Mouse (Mus musculus) stomach, embryonic 16.5 days (tissue): ENCODE measurements around the gene Rnpep. TPM values are rescaled to one million over a fixed set of nuclear protein-coding genes. Genes with fewer than 3 reads are reported as not detected.

Source experiments
- ATAC-seq: fragments of 200-750 bp; cut with Nextera tagmentation; 2 replicates; pipeline ENCODE4 v1.8.0; 2017; ENCODE audit warnings: moderate number of reproducible peaks, moderate TSS enrichment; ENCODE audit not compliant: insufficient read depth, low FRiP score
- H3K27ac ChIP-seq: fragments of 300-500 bp; sonication (generic); 2 replicates; pipeline ENCODE4 v1.5.1; 2014; ENCODE audit warnings: low read length
- H3K27me3 ChIP-seq: fragments of 300-500 bp; sonication (generic); 2 replicates; pipeline ENCODE4 v1.6.1; 2014; ENCODE audit warnings: low read length, control low read depth, mixed read lengths; ENCODE audit not compliant: control insufficient read depth, insufficient read depth
- H3K36me3 ChIP-seq: fragments of 300-500 bp; sonication (generic); 2 replicates; pipeline ENCODE4 v1.6.1; 2014; ENCODE audit warnings: low read length; ENCODE audit not compliant: control insufficient read depth, insufficient read depth
- H3K4me1 ChIP-seq: fragments of 300-500 bp; sonication (generic); 2 replicates; pipeline ENCODE4 v1.6.1; 2014; ENCODE audit warnings: low read length, control low read depth, mixed read lengths; ENCODE audit not compliant: control insufficient read depth, insufficient read depth
- H3K4me2 ChIP-seq: fragments of 300-500 bp; sonication (generic); 2 replicates; pipeline ENCODE4 v1.6.1; 2014; ENCODE audit warnings: low read depth, low read length, mixed read lengths
- H3K4me3 ChIP-seq: fragments of 300-500 bp; sonication (generic); replicated peaks from 2 replicates; pipeline ENCODE4 v1.5.1; 2014; ENCODE audit warnings: mild to moderate bottlenecking, low read length
- H3K9ac ChIP-seq: fragments of 300-500 bp; sonication (generic); 2 replicates; pipeline ENCODE4 v1.6.1; 2014; ENCODE audit warnings: low read length
- H3K9me3 ChIP-seq: fragments of 300-500 bp; sonication (generic); replicated peaks from 2 replicates; pipeline ENCODE4 v1.6.1; 2016; ENCODE audit warnings: low read length, control low read depth; ENCODE audit not compliant: control insufficient read depth
- WGBS: fragments of 180-500 bp; shearing (Covaris S2); extraction: QIAGEN DNeasy Blood & Tissue Kit; methylation state at CpG from one replicate; pipeline ENCODE4 v1.1.7; 2014; 5-methylcytosine and 5-hydroxymethylcytosine counted together
- polyA plus RNA-seq: library from polyadenylated mRNA; unstranded; fragments of >200 nt; fragmentation: Nextera tagmentation; extraction: Ambion mirVana; gene quantifications from 2 replicates; pipeline ENCODE4 v1.2.1, GENCODE M21; 2015

Rnpep gene
- polyA plus RNA-seq, 1 experiment from 2014 or later, result 131 TPM

DNA sequence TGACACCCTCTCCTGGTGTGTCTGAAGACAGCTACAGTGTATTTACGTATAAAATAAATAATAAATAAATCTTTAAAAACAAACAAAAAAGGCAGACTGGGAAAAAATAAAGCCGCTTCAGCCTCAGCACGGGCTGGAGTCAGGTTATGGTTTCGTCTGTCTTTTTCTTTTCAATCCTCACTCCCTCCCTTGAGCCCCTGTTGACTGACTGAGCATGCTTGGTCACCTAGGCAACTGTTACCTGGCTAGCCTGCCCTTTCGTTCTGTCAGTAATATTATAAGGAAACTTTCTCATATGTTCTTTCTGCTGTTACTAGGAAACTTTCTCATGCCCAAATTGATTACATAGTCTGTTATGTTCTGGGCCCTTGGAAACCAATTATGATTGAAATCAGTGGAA, 7.0 kb upstream of the Rnpep start:
- Histone ChIP-seq H3K9ac (no peak overlapping the region), H3K4me2 (no peak overlapping the region), H3K9me3 (no peaks in the 10 kb centered on the region), H3K4me3 (no peak overlapping the region), H3K27ac (no peak overlapping the region), H3K4me1 (no peaks in the 10 kb centered on the region), H3K36me3 (peaks cover 1% of the 10 kb centered on the region; the same call in 1 of the 2 replicates), H3K27me3 (no peaks in the 10 kb centered on the region)
- no peak for ATAC-seq
- 75% methylated on average over 5 of the region's 5 CpGs for WGBS

GRCm38 (mm10) chr1:135286311-135286710, 2.4 kb upstream of the Rnpep start:
- Histone ChIP-seq H3K9me3 (no peaks in the 10 kb centered on the region), H3K4me2 (no peak overlapping the region), H3K36me3 (no peaks in the 10 kb centered on the region), H3K27me3 (no peaks in the 10 kb centered on the region), H3K4me3 (no peak overlapping the region), H3K4me1 (0 out of 2 replicates have a peak, but pooled peaks cover 3% of the 10 kb centered on the region), H3K9ac (no peak overlapping the region), H3K27ac (no peak overlapping the region)
- no peak for ATAC-seq
- 72% methylated on average over 2 of the region's 2 CpGs for WGBS

DNA sequence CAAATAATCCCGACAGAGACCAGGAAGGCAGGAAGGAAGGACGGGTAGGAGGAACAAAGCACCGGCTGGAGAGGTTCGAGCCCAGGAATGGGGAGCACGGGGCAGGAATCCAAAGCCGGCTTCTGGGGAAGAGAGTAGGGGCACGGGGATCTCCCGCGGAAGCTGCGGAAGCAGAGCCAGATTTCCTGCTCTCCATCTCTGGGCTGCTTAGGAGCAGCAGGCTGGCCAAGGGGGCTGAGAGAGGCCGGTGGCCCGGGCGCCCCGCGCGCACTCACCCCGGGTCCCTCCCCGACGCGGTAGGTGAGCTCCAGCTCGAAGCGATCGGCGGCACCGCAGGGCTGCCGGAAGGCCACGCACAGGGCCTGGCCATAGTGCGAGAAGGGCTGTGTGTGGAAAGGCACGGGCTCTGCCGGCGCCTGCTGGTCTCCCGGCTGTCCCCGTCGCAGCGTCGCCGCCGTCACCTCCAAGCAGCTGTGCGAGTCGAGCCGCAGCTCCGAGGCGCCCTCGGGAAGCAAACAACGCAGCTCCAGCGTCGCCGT, 528 bp downstream of the Rnpep start:
- peak; percentile 52 for ATAC-seq
- WGBS, result under 1% methylated on average over 48 of the region's 48 CpGs
- H3K27ac ChIP-seq, result peak overlapping the region; percentile 96

DNA sequence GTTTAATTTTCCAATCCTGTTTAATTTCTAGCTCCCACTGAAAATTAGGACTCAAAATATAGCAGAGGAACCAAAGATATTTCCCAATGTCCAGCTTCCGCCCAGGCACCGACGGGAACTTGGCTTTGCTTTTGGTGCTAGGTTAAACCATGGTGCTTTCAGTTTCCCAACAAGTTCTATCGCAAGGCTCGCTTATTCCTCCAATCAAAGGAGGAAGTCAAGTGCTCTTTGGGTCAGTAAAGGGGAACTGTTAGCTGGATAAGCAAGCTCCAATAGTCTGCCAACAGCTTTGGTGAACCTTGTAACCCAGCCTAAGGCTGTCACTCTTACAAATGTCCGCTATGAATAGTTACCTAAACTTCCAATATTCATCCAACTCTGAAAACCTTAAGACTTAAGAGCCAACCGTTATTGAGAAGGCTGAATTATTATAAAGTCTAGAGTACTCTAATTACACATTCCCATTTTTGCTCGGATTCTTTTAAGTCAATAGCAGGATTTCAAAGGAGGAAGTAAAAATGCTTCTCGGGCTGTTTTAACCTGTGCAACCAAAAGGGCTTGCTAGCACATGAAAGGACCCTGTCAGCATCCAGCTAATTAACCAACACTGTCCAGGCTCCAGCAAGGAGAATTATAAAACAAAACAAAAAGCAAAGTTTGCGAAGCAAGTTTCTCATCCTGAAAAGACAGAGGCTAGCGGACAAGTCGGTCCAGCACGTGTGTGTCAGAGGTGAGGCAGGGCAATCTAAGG, 1.2 kb downstream of the Rnpep start:
- no peaks in the 10 kb centered on the region for H3K27me3 ChIP-seq
- peak overlapping the region; percentile 95 for H3K4me3 ChIP-seq
- H3K4me1 ChIP-seq, result peaks cover 10% of the 10 kb centered on the region
- no peaks in the 10 kb centered on the region for H3K9me3 ChIP-seq
- H3K27ac ChIP-seq, result peak overlapping the region; percentile 96
- WGBS, result 27% methylated on average over 13 of the region's 13 CpGs
- H3K4me2 ChIP-seq, result peak overlapping the region; percentile 67
- peaks cover 4% of the 10 kb centered on the region; the same call in 1 of the 2 replicates for H3K36me3 ChIP-seq
- ATAC-seq, result peak; percentile 45; the same call in 1 of the 2 replicates
- H3K9ac ChIP-seq, result peak overlapping the region; percentile 98

More for the DNA sequence above, 528 bp downstream of the Rnpep start:
- Histone ChIP-seq H3K9ac (peak overlapping the region; percentile 98), H3K4me2 (peak overlapping the region; percentile 67), H3K27me3 (no peaks in the 10 kb centered on the region), H3K36me3 (no peaks in the 10 kb centered on the region; the same call in 1 of the 2 replicates), H3K4me1 (peaks cover 10% of the 10 kb centered on the region), H3K4me3 (peak overlapping the region; percentile 95), H3K9me3 (no peaks in the 10 kb centered on the region)

- WGBS, result 94% methylated on average over 17 of the region's 17 CpGs
- peaks cover 10% of the 10 kb centered on the region for H3K4me1 ChIP-seq
- peaks cover 4% of the 10 kb centered on the region; the same call in 1 of the 2 replicates for H3K36me3 ChIP-seq
- no peaks in the 10 kb centered on the region for H3K27me3 ChIP-seq
- H3K4me3 ChIP-seq, result no peak overlapping the region; the same call in 1 of the 2 replicates
- H3K27ac ChIP-seq, result no peak overlapping the region
- H3K9ac ChIP-seq, result no peak overlapping the region
- ATAC-seq, result no peak
- peak overlapping the region; percentile 25 for H3K4me2 ChIP-seq
- no peaks in the 10 kb centered on the region for H3K9me3 ChIP-seq
Measured at GRCm38 (mm10) chr1:135281841-135282240, 2.0 kb downstream of the Rnpep start.

- Histone ChIP-seq H3K27me3 (no peaks in the 10 kb centered on the region), H3K27ac (no peak overlapping the region), H3K9ac (no peak overlapping the region; the same call in 1 of the 2 replicates), H3K9me3 (no peaks in the 10 kb centered on the region), H3K4me2 (peak overlapping the region; percentile 25; the same call in 1 of the 2 replicates), H3K36me3 (peaks cover 10% of the 10 kb centered on the region), H3K4me3 (no peak overlapping the region), H3K4me1 (peaks cover 10% of the 10 kb centered on the region)
- 63% methylated on average over 9 of the region's 9 CpGs for WGBS
- peak; percentile 38; the same call in 1 of the 2 replicates for ATAC-seq
Measured at GRCm38 (mm10) chr1:135280646-135281045, 3.2 kb downstream of the Rnpep start.

DNA sequence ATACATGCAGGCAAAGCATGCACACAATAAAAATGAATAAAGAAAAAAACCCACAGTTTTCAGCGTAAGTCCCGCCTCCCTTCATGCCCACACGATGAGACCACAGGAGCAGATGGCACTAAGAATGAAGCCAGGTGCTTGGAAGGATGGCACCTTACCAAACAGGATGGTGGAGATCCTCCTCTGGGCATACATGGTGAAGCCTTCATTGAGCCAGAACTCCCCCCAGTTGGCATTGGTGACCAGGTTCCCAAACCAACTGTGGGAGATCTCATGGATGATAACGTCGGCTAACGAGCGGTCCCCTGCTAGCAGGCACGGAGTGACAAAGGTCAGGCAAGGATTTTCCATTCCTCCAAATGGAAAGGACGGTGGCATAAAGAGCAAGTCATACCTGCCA, 12.5 kb downstream of the Rnpep start:
- Histone ChIP-seq H3K9ac (no peak overlapping the region), H3K36me3 (peaks cover 25% of the 10 kb centered on the region), H3K27me3 (no peaks in the 10 kb centered on the region), H3K27ac (no peak overlapping the region), H3K4me2 (no peak overlapping the region), H3K9me3 (no peaks in the 10 kb centered on the region), H3K4me1 (no peaks in the 10 kb centered on the region), H3K4me3 (no peak overlapping the region)
- no peak for ATAC-seq
- 89% methylated on average over 9 of the region's 9 CpGs for WGBS

GRCm38 (mm10) chr1:135267663-135268446, 16.0 kb downstream of the Rnpep start:
- Histone ChIP-seq H3K4me3 (no peak overlapping the region), H3K27me3 (no peaks in the 10 kb centered on the region), H3K4me1 (no peaks in the 10 kb centered on the region), H3K9ac (no peak overlapping the region), H3K36me3 (peaks cover 29% of the 10 kb centered on the region), H3K4me2 (no peak overlapping the region), H3K9me3 (no peaks in the 10 kb centered on the region), H3K27ac (peak overlapping the region; percentile 95; the same call in 1 of the 2 replicates)
- ATAC-seq, result no peak
- 76% methylated on average over 10 of the region's 10 CpGs for WGBS
